Mouse (Mus musculus) cerebellum, adult 2 months (tissue): Measurements from ENCODE around the gene Cish.

Experiments used
- CTCF ChIP-seq: fragments of 200-500 bp; IDR thresholded peaks from 2 replicates; pipeline ENCODE4 v1.5.1; 2011; ENCODE audit warnings: low read depth, mild to moderate bottlenecking, control low read depth, low read length, moderate library complexity, borderline replicate concordance; ENCODE audit not compliant: insufficient read depth
- POLR2A ChIP-seq: fragments of 200-500 bp; IDR thresholded peaks from 2 replicates; pipeline ENCODE4 v1.6.1; 2011; ENCODE audit warnings: low read length, control low read depth, borderline replicate concordance; ENCODE audit not compliant: insufficient read depth

- TF ChIP-seq POLR2A (no peak), CTCF (no peak)
Measured at GRCm38 (mm10) chr9:107327879-107328620, 32.2 kb downstream of the Cish start.
